Mouse (Mus musculus) gastrocnemius, postnatal 36 days (tissue): Measurements from ENCODE around the gene Rwdd1. TPM values are rescaled to one million over a fixed set of nuclear protein-coding genes. Genes with fewer than 3 reads are reported as not detected.
A peak's percentile ranks its signal among the peaks of the same experiment; 100 is the strongest.
"Not testable (repeated sequence)": the region's sequence is repeated elsewhere in the genome, so short reads cannot be mapped to it uniquely, and the experiment has no call there.

Source experiments
- DNase-seq, 2 experiments: peaks; one replicate each; pipeline ENCODE4 v3.0.0; 2022
- intact Hi-C: fragments of 180-260 bp; cut with DNase I; formaldehyde crosslinking; loops from one replicate; pipeline ENCODE4 v1.15.1; 2025
- long read RNA-seq, 2 experiments: library from polyadenylated mRNA; stranded (forward); transcript quantifications; one replicate each; pipeline ENCODE4 v2.0.0; 2021
- total RNA-seq, 2 experiments: library from RNA; stranded (reverse); gene quantifications; 2 replicates each; pipeline ENCODE4 v1.2.3; 2021

Rwdd1 gene
- total RNA-seq, result 100 to 1,000 TPM; 129 to 133 TPM
- long read RNA-seq, experiment 1, transcript Rwdd1-201 (7 exons, 1,090 nt), result major isoform, 158 of 165 reads
- long read RNA-seq, experiment 1, partial matches to known transcripts, result 4 of 165 reads
- long read RNA-seq, experiment 1, other reads (novel, unspliced or antisense), result 3 of 165 reads
- long read RNA-seq, experiment 2, transcript Rwdd1-201 (7 exons, 1,090 nt), result major isoform, 185 of 190 reads
- long read RNA-seq, experiment 2, partial matches to known transcripts, result 3 of 190 reads
- long read RNA-seq, experiment 2, other reads (novel, unspliced or antisense), result 2 of 190 reads

DNA sequence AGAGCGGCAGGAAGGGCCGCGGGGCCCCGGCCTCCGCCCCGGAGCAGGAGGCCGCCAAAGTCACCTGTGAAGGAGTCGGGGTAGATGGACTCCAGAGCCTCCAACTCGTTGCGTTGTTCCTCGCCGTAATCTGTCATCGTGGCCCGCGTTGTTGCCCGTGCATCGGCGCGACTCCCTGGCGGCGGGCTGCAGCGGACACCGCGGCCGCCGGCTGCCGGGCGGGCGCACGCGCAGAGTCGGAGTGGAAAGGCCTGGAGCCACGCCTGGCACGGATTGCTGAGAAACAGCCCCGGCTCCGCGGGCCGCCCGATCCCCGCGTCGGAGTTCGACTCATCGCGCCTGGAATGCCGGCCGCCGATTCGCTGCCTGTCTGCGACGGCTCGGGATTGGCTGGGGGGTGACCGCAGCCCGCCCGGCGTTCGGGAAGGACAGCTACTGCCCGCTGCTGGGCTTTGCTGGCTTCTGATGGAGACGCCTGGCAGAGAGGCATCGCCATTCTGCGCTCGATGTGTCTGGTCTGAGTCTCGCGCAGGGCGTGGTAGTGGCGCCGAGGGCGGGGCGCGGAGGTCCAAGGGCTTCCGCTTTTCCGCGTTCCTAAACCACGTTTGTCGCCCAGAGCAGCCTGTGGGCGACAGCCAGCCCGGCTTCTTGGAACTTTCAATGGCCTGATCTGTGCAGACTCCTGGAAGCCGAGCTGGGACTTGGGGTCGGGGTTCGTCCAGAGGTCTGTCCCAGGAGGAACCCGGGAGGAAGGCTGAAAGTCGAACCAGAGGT, at the start of gene Rwdd1:
Gene Rwdd1 (minus strand): TSS at position 323 of the 774 bp plus-strand sequence.
- intact Hi-C loops, result no loop called here

DNA sequence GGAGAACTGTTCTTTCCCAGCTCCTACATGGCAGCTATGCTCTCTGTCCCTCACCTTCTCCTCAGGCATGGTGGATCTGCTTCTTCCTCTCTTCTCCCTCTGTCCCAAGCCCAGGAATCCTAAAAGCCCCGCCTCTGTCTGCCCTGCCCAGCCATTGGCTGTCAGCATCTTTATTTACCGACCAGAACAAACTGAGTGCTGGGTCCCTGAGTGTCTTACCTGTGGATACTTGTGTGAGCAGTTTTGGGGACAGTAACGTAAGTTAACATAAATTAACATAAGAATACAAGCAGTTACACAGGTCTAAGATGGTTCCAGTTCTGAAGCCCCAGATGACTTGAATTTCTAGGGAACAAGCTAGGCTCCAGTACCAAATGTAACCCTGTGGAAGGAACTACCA, 47.2 kb upstream of the Rwdd1 start:
- intact Hi-C loops, result no loop called here
- DNase-seq, result no peak

More for the DNA sequence above, at the start of gene Rwdd1:
- DNase-seq, result peak; percentile 93 to 96

DNA sequence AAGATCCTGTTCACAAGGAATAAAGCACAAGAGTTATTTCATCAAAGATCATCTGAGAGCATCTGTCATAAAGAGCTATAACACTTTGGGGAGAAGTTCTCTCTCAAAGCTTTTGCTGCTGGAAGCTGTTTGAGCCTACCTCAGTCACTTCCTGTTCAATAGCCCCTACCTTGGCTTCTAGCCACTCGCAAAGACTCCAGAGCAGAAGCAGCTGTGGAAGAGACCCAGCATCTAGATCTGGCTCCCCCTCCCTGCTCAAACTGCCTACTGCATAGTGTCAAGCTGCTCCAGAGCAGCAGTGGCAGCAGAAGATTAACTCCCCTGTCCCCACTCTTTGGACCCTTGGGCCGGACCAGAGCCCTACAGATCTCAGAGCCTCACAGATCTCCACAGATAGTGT, 34.6 kb upstream of the Rwdd1 start:
- intact Hi-C loops, result no loop called here
- DNase-seq, result no peak

DNA sequence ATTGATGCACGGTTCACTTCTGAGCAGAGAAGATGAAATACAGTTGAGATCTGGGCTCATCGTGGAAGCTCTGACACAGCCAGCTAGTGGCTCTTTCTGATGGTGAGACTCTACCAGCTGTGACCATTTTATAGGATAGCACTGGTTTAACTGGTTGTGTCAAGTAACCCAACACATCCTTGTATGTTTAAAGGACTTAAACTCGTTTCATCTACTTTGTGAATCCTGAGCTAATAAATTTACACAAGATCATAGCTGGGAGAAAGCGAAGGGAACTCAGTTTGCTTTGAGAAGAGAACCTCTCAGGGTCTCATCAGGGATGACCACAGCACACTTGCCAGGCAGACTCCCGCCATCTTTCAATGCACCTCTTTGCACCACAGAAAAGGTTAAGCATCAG, 24.8 kb upstream of the Rwdd1 start, which contains the start of gene Calhm4:
Gene Calhm4 (minus strand): TSS at position 101 of the 400 bp plus-strand sequence.
- DNase-seq, result no peak
- intact Hi-C loops, result no loop called here

DNA sequence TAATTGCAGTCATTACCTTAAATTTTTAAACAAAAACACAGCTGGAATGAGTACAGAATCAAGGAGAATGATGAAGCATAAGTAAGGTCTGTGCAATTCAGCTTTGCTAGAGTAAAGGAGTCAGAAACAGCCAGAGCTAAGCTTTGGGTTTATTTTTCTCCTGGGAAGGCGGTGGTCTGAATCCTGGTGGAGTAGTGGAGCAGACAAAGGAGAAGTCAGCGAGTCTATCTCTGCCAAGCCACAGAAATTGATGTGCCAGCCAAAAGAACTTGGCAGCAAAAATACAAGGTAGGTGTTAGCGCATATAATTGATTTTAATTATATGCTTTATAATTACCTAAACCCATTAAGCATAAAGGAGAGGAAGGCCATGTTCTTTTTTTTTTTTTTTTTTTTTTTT, 18.0 kb upstream of the Rwdd1 start, which contains the start of gene Trappc3l:
Gene Trappc3l (plus strand): TSS at position 197 of the 400 bp plus-strand sequence.
- intact Hi-C loops, result loop anchor here (2.0 to 10.0 kb wide), 2 partner anchors 197 to 245 kb away; partner anchors contain the start of gene Tspyl1

DNA sequence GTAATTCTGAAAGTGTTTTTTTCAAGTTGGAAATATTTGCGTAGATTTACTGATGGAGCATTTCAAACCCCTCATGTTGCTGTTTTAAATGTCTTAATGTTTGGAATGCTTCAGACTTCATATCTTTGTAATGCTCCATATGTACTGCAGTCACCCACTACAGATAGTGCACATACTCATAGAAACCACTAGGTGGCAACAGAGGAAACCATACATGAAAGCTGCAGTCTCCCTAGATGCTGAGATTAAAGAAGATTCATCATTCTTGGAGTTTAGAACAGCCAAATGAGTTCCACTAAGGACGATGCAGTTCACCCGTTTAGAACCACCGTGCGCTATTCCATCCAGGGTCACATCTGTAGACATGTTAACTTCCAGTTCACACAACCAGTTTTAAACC, 17.2 kb upstream of the Rwdd1 start:
- DNase-seq, result no peak
- intact Hi-C loops, result loop anchor here (2.0 to 10.0 kb wide), 2 partner anchors 198 to 246 kb away; partner anchors contain the start of gene Tspyl1

More for the DNA sequence above, 18.0 kb upstream of the Rwdd1 start, which contains the start of gene Trappc3l:
- no peak for DNase-seq

DNA sequence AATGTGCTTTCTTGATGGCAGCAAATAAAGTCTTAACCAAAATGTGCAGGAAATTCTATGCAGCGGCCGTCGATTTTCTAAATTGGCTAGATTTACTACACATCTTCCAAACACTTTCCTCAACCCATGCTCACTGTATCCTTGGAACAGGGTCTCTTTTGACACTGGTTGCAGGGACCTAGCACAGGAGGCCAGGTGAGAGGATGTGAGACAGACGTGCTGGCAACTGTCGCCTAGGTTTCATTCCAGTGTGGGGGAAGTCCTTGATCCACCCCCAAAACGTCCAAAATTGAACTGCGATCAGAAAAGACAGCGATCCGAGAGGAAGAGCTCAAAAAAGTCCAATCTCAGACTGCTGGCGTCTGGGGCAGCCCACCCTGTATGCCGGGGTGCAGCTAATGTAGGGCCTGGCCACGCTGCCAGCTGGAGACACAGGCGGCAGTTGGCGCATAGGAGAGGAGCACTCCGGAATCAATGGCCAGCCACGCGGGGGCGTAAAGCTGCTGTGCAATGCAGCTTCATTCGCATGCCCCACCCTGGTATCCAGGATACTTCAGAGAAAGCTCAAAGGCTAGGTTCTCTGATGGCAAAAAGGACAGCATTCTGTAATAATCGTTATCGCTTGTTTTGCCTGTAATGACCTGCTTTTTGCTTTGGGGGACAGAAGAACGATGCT, 14.3 kb upstream of the Rwdd1 start:
- peak; percentile 57 to 64 for DNase-seq
- intact Hi-C loops, result loop anchor here (2.0 to 10.0 kb wide), 2 partner anchors 201 to 293 kb away; no protein-coding TSS in a partner anchor

DNA sequence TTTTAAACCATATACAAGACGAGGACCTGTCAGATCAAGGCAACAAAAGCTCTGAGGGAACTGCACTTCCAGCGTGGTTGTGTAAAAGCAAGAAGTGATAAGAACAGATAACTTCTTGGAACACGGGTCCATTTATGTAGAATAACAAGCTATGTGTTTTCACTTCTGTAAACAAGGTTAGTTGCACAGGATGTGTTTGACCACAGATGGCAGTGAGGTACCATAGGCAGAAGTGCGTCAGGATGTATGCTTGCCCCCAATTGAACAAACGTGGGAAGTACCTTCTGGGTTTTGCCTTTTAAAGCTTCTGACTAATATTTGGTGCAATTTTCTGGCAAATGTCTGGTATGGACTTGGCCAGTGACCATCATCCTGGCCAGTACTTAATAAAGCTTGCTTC, 10.9 kb upstream of the Rwdd1 start:
- DNase-seq, result no peak
- intact Hi-C loops, result loop anchor here (10.0 kb wide), 1 partner anchor 204 kb away; no protein-coding TSS in a partner anchor

DNA sequence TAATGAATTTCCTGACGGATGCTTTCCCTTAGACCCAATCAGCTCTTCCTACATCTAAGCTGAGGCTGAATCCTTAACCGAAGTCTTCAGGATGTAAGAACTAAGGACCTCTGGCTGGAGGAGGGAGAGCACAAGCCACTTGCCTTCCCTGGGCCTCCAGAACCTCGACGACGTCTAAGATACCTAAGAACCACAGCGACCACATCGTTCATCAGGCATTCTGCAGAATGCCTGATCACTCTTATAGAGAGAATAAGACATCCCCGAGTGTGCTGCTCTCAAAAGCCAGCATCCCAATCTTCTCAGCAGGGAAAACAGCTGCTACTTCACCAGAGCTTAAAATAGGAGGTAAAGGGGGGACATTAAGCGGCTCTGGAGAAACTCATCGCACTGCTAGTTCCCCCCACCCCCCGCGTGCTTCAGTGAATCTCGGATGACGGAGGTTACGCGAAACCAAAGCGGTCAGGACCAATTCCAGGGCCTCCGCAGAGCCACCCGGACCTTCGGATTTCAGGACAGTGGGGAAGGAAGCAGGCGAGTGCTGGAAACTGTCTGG, 600 bp downstream of the Rwdd1 start:
- intact Hi-C loops, result no loop called here
- DNase-seq, result peak in 1 of 2 experiments; percentile 16

GRCm38 (mm10) chr10:34013241-34013640, 6.2 kb downstream of the Rwdd1 start:
- intact Hi-C loops, result no loop called here
- no peak for DNase-seq

DNA sequence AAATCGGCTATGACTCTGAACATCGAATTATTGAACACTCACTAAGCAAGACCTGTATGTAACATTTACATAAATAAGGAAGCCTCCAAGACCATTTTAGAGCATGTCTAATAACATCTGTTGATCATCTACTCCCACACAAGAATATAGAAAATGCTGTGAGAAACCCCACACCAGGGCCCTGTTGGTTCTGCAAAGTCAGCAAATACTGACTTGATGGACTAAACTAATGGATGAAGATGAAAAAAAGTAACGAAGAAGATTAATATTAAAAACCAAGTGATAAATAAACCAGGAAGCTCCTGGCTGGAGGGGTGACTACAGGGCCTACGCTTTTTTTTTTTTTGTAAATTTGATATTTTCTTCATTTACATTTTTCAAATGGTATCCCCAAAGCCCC, 6.8 kb downstream of the Rwdd1 start:
- no peak for DNase-seq
- intact Hi-C loops, result no loop called here

DNA sequence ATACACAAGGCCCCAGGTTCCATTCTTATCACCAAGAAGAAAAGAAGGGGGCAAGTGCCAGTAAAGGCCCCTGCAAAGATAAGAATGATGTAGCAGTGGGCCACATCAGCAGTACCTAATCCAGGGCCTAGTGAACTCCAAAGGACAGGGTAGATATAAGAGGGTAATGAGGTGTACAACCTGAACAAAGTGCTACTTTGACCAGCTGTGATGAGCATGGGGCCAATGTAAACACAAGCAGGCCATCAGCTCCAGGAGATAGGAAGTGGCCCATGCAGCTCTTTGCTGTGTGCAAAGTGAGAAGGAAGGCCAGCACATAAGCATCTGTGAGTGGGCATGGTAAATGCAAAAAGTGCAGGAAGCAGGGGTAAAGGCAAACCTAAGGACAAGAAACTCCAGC, 21.0 kb downstream of the Rwdd1 start:
- intact Hi-C loops, result no loop called here
- no peak for DNase-seq

GRCm38 (mm10) chr10:33996686-33997085, 22.7 kb downstream of the Rwdd1 start:
- intact Hi-C loops, DNase-seq: not testable (repeated sequence)

DNA sequence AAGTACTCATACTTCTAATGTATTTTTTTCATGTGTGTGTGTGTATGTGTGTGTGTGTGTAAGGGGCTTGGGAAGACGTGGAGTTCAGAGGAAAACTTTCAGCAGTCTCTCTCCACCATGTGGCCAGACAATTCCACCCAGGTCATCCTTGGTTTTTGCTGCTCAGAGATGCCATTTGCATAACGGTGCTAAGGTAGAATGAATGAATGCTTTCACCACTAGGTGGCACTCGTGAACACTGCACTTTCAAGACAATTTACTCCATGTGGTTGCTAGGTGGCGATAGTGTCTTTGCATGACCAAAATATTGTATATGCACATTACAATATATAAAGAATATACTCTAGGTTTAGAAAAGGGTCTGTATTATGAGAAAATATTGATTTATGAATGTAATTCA, 32.7 kb downstream of the Rwdd1 start:
- DNase-seq, result peak in 1 of 2 experiments; percentile 35

DNA sequence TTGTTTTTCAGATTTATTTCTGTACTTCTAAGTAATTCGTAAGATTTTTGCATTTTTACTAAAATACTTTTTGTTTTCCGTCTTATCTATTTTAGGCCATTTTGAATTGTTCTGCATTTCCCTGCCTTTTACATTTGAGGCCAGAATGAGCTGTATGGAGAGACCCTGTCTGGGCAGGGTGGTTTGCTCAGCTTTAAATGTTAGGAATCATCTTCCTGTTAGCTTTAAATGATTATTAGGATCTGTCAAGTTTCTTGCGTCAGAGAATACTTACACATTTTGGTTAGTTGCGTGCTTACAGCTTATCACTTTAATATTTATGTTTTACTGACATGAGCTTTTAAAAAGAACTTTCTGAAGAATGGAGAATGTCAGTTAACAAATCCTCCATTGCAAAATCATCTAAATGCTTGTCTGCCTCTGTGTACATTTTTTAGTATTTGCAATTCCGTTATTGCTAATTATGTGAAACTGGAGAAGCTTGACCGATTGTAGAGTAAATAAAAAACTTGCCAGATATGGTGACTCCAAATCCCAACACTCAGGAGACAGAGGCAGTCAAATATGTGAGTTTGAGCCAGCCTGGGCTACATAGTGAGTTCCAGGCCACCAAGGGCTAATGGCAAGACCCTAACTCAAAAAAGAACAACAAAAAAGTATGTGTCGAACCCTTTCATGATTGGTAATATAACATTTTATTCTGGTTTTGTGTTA, 44.5 kb downstream of the Rwdd1 start:
- intact Hi-C loops, result no loop called here

More for the DNA sequence above, 32.7 kb downstream of the Rwdd1 start:
- intact Hi-C loops, result no loop called here

DNA sequence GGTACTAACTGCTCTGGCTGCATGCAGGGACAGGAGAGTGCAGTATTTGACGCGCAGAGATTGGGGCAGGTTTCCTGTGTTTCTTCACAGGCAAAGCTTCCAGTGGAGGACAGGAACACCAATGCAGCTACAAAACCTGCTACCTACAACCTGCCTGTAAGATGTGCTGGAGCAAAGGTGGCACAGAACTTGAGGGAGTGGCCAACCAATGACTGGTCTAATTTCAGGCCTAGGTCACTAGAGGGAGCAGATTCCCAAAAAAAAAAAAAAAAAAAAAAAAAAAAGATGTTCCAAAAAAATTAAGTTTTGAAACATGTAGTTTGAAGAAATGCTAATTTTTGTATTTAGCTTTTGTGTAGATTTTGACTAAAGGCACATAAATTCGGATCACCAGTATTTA, 66.9 kb downstream of the Rwdd1 start:
- no peak for DNase-seq
- intact Hi-C loops, result no loop called here

More for the DNA sequence above, 44.5 kb downstream of the Rwdd1 start:
- no peak for DNase-seq

DNA sequence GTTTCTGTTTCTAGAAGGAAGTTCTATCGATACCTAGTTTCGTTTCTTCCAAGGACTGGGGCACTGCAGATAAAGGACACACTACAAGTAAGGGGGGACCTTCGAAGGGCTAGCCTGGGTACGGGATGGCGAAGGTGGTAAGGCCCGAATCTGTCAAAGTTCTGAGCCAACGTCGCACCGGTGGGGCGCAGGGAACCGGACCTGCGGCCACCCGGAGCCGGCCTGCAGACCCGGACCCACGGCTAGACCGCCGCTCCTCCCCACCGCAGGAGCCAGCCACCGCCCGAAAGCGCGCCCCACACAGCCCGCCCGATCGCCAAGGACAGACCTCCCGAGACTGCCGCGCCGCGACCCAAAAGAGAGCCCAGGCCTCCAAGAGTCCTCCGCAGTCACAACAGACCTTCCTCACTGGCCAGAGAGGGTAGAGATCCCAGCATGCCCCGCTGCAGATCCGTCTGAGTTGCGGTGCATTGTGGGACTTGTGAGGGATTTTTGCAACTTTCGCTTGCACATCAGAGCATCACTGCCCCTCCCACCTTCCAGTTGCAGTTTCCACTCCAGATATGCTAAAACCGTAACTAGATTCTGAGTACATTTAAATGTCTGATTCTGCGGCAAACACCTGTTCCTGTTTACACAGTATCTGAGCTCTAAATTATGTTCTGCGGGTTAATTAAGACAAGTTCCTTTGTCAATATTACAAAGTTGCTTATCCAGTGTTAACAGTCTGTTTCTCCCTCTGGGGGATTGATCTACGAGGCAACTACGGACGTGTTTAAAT, 68.4 kb downstream of the Rwdd1 start, which contains the start of gene Zup1:
Gene Zup1 (minus strand): TSS at position 467 of the 781 bp plus-strand sequence.
- DNase-seq, result peak; percentile 57 to 72
- intact Hi-C loops, result no loop called here
